Mouse (Mus musculus): ENCODE results near the gene Prkca.
A peak's percentile ranks its signal among the peaks of the same experiment; 100 is the strongest.

The Prkca gene

GRCm38 (mm10) chr11:108343789-108344462 lies at the start of gene Prkca:
Gene Prkca (minus strand): TSS chr11:108343928.
- DNase-seq (ENCODE audit: low read depth, low spot score) = peak; percentile 94

DNA sequence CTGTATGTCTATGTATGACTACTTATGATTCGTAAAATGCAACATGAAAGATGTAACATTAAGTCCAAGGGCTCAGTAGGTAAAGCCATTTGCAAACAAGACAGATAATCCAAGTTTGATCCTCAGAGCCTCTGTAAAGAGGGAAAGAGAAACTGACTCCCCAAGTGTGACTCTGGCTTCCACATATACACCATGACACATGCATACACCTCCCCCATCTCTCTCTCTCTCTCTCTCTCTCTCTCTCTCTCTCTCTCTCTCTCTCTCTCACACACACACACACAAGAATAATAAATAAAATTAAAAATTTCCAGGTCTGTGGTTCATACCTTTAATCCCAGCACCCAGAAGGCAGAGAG lies 41.9 kb upstream of the Prkca start:
- no peak for DNase-seq (ENCODE audit: low read depth, low spot score)

- no peak for DNase-seq (ENCODE audit: low read depth, low spot score)
Observed at GRCm38 (mm10) chr11:108384920-108385665, 41.4 kb upstream of the Prkca start.

GRCm38 (mm10) chr11:108382664-108383063 lies 38.9 kb upstream of the Prkca start:
- DNase-seq (ENCODE audit: low read depth, low spot score) = no peak

GRCm38 (mm10) chr11:108378363-108378751 lies 34.6 kb upstream of the Prkca start:
- DNase-seq (ENCODE audit: low read depth, low spot score) = no peak

GRCm38 (mm10) chr11:108377680-108378362 lies 34.1 kb upstream of the Prkca start:
- DNase-seq (ENCODE audit: low read depth, low spot score) = peak; percentile 66

- no peak for DNase-seq (ENCODE audit: low read depth, low spot score)
Observed at GRCm38 (mm10) chr11:108376815-108377214, 33.1 kb upstream of the Prkca start.

GRCm38 (mm10) chr11:108367046-108367445 lies 23.3 kb upstream of the Prkca start:
- DNase-seq (ENCODE audit: low read depth, low spot score) = no peak

DNA sequence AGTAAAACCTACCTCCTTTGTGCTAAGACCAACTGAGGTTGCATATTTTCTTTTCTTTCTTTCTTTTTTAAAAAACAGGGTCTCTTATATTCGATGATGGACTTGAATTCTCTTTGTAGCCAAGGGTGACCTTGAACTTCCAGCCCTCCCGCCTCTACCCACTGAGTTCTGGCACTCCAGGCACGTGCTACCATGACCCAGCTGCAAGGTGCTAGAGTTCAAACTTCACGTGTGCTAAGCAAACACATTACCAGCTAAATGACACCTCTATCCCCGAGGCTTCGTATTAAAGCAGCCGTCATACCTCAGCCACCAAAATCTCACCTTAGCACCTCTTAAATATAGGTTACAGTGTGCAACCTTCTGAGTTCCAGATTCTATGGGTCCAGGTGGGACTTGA lies 21.9 kb upstream of the Prkca start:
- no peak for DNase-seq (ENCODE audit: low read depth, low spot score)

- no peak for DNase-seq (ENCODE audit: low read depth, low spot score)
Observed at GRCm38 (mm10) chr11:108364945-108365589, 21.3 kb upstream of the Prkca start.

- no peak for DNase-seq (ENCODE audit: low read depth, low spot score)
Observed at GRCm38 (mm10) chr11:108363991-108364390, 20.3 kb upstream of the Prkca start.

GRCm38 (mm10) chr11:108362965-108363364 lies 19.2 kb upstream of the Prkca start:
- no peak for DNase-seq (ENCODE audit: low read depth, low spot score)

DNA sequence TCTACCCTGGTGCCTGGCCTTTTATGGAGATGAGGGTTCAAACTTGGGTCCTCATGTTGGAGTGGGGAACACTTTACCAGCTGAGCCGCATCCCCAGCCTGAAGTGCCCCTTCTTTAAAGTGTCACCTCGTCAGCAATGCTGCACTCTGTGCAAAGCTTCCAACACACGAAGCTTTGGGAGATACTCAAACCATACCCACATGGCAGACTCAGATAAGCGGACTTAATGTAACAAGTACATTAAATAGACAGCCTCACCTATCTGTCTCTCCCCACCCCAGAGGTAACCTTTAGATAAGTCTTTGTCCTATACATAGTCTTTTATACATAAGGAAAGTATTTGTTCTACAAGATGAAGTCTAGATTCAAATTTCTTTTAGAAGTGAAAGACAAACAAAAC lies 17.3 kb upstream of the Prkca start:
- no peak for DNase-seq (ENCODE audit: low read depth, low spot score)

DNA sequence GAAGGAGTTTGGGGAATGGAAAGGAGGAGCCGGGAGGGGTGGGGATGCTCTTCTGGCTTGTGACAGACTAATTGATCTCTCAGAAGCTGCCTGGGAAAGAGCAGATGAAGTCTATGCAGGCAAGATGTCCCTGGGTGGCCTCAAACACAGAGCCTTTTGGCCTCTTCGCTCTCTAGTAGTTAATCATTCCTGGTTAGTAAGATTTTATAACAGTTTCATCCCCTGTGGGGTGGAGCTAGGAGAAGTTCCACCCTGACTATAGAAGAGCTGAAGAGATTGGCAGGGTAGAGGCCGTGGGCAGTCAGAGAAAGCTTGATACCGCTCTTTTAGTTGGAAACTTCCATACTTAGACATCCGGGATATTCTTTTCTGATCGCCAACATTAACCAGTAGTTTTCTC lies 15.2 kb upstream of the Prkca start:
- DNase-seq (ENCODE audit: low read depth, low spot score) = no peak

GRCm38 (mm10) chr11:108356020-108356419 lies 12.3 kb upstream of the Prkca start:
- DNase-seq (ENCODE audit: low read depth, low spot score) = no peak

- no peak for DNase-seq (ENCODE audit: low read depth, low spot score)
Observed at GRCm38 (mm10) chr11:108352842-108353388, 9.2 kb upstream of the Prkca start.

DNA sequence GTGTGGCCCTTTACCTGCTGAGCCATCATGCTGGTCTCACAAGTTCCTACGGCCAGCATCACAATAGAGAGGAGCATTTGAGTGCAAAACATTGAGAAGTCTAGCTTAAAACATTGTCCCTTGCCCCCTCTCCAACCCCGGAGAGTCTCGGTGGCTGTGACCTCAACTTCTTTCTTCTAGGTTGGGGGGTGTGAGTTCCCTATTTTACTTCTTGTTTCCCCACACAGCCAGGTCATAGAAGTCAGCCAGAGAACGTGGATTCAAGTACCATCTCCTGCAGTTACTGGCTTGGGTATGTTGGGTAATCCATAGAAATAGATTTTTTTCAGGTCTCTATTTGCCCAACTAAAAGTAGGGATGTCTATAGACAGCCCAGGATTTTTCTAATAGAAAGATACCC lies 7.1 kb upstream of the Prkca start:
- no peak for DNase-seq (ENCODE audit: low read depth, low spot score)

GRCm38 (mm10) chr11:108345321-108345720 lies 1.6 kb upstream of the Prkca start:
- DNase-seq (ENCODE audit: low read depth, low spot score) = no peak

- no peak for DNase-seq (ENCODE audit: low read depth, low spot score)
Observed at GRCm38 (mm10) chr11:108344759-108345158, 1.0 kb upstream of the Prkca start.

DNA sequence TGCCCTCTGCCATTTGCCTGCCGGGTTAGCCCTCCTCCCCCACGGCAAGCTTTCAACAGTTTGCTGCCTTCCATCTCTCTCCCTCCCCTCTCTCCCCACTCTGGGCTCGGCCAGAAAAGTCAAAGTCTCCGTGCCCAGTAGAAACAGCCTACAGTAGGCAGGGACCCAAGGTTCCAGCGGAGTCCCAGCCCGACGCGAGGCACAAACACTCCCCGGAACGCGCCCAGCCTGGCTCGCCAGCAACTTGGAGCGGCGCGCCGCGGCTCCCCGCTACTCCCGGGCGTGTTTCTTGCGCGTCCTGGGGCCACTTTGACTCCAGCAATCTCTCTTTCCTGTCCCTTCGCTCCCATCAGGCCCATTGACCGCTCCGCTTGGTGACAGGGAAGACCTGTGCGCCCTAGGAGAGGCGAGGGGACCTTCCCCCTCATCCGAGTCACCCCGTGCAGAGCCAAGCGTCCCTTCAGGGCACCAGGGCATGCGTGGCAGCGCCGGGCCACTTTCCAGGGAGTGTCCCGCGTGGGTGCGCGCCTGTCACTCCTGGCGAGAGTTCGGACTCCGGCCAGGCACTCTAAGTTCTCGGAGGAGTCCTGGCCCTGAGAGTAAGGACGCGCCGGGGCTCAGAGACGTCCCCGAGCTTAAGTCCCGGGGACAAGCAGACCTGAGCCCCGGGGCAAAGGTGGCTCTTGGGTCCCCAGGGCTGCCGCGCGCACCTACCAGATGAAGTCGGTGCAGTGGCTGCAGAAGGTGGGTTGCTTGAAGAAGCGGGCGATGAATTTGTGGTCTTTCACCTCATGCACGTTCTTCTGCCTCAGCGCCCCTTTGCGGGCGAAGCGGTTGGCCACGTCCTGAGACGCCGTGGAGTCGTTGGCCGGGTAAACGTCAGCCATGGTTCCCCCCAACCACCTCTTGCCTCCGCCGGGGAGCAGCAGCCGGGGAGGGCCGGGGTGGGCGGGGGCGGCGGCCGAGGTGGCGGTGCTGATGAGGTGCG lies 653 bp downstream of the Prkca start, which contains the start of gene Apoh:
Gene Apoh (plus strand): TSS at position 574 of the 988 bp plus-strand sequence.
- peak; percentile 16 for DNase-seq (ENCODE audit: low read depth, low spot score)

- DNase-seq (ENCODE audit: low read depth, low spot score) = no peak
Observed at GRCm38 (mm10) chr11:108341783-108342182, 1.9 kb downstream of the Prkca start.
